Mouse (Mus musculus) heart, adult 8-10 months (tissue): Measurements from ENCODE around the gene Scpep1. TPM values are rescaled to one million over a fixed set of nuclear protein-coding genes. Genes with fewer than 3 reads are reported as not detected.

ENCODE experiments used
- DNase-seq: peaks from one replicate; pipeline ENCODE4 v3.0.0; 2022; ENCODE audit warnings: low spot score
- total RNA-seq, 4 experiments: library from RNA; stranded (reverse); gene quantifications; 2 replicates each; pipeline ENCODE4 v1.2.4; 2022

Scpep1 gene
- total RNA-seq, 4 experiments from 2014 or later, result 11.8 to 13.1 (median 12.8) TPM

DNA sequence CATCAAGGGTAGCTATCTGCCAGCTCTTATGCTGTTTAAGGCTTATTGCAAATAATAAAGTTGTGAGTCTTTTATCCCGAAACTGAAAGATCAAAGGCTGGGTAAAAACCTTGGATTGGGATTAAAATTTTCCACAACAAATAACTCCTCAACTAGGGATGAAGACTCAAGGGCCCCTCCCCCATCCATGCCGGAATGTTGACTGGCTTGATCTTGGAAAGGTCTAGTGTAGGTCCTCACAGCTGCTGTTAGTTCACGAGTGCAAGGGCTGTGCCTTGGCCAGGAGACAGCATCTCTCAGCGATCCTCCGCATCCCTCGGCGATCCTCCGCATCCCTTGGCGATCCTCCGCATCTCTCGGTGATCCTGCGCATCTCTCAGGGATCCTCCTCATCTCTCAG lies 77.3 kb downstream of the Scpep1 start:
- DNase-seq, result no peak

Other genes starting within 250 kb of the Scpep1 start
- gene Msi2, start 237.0 kb downstream of the Scpep1 start, total RNA-seq, result 100 to 1,000 TPM; 206 to 216 (median 210) TPM
- gene Akap1, start 90.9 kb downstream of the Scpep1 start, total RNA-seq, result 100 to 1,000 TPM; 113 to 148 (median 138) TPM
- not detected for gene Elobl, start 11.5 kb upstream of the Scpep1 start, total RNA-seq
- gene Coil, start 14.8 kb upstream of the Scpep1 start, total RNA-seq, result 1 to 10 TPM; 4.2 to 5.4 (median 4.8) TPM
- 10 to 100 TPM; 16.8 to 21.3 (median 17.1) TPM for gene Trim25, start 43.9 kb upstream of the Scpep1 start, total RNA-seq
- 10 to 100 TPM in 2 of 4 experiments, 1 to 10 TPM in 2; 7.6 to 14.8 (median 11.0) TPM for gene Dgke, start 111.4 kb upstream of the Scpep1 start, total RNA-seq
- gene Gm525, start 118.4 kb upstream of the Scpep1 start, total RNA-seq, result under 1 TPM in 1 of 4 experiments, not detected in 3; 0.60 TPM